Mouse (Mus musculus): Measurements from ENCODE around the gene Tnfsf15.

DNA sequence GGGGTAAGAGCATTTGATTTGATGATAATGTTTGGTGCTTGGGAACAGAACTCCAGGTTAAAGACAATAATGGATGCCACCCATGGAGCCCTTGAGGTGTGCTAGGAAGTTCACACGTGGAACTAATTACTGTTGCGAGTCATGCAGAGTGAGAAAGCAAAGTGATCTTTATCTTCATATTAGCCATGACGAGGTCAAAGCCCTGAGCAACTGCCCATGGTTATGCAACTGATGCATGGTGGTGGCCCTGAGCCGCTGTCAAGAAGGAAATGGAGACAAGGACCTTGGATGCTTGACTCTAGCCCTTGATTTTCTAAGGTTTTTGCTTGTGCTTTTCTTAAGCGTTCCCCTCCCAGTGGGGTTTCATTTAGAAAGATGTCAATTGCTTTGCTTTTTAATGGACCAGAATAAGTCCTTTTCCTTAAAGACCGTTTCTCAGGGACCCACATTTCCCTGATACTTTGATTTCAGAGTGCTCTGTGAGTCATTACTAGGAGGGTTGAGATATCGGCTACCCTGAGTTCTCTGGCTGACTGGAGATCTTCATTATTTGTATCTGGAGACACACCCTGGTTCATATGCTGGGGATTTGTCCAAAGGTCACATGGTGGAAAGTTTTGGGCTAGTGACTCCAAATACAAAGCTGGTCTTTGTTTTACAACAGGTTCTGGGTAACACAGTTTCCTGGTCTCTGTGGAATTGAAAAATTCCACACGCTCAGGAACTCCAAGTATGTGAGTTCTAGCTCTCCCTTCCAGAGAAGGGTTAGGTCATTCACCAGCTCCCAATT lies 34.3 kb downstream of the Tnfsf15 start:
- no peak for TF ChIP-seq CTCF (conservative IDR thresholded peaks at IDR 0.05; ENCODE audit: low read length)
- TF ChIP-seq NANOG (IDR thresholded peaks at IDR 0.05; ENCODE audit: borderline replicate concordance, low read length): no peak
